Comparison of ENCODE assay signal across 33 mouse cellular contexts in genomic region chr13:54836351-54837030, GRCm38 (mm10). TPM values are rescaled to one million over a fixed set of nuclear protein-coding genes. Genes with fewer than 3 reads are reported as not detected.
A peak's percentile ranks its signal among the peaks of the same experiment; 100 is the strongest.
DNase-seq lines count a peak whose midpoint lies in the region; ATAC-seq and TF ChIP-seq lines count a peak whose summit lies in the region.
"Had no signal": no experiment of that assay in that cellular context is flagged by ENCODE, and none has a peak within 500 bp of the region (broad histone marks: within the 10 kb centered on the region; RNA-seq: fewer than 3 reads in every experiment).

No protein-coding gene starts in this region.

- no peaks in the 10 kb centered on the region for H3K36me3 ChIP-seq in forebrain, embryonic 13.5 days (ENCODE audit: poor library complexity, severe bottlenecking)
- H3K36me3 ChIP-seq in forebrain, embryonic 10.5 days (replicated peaks) = no peaks in the 10 kb centered on the region
- H3K36me3 ChIP-seq in hindbrain, postnatal 0 days (ENCODE audit: insufficient read depth, low read length) = no peaks in the 10 kb centered on the region
- H3K36me3 ChIP-seq in hindbrain, embryonic 13.5 days = no peaks in the 10 kb centered on the region
- H3K36me3 ChIP-seq: embryonic facial prominence, embryonic 10.5 days; embryonic facial prominence, embryonic 15.5 days; hindbrain, embryonic 10.5 days; kidney, embryonic 15.5 days; limb, embryonic 12.5 days; liver, embryonic 15.5 days; midbrain, embryonic 15.5 days; neural tube, embryonic 12.5 days had no signal

- DNase-seq in forebrain, embryonic 10.5 days (ENCODE audit: extremely low spot score, low spot score) = no peak
- peak; percentile 28 for DNase-seq in hindbrain, postnatal 0 days (ENCODE audit: low spot score)
- peak; percentile 40 for DNase-seq in brain, adult 2 months (ENCODE audit: low read depth, low spot score)
- DNase-seq in brain, embryonic 14.5 days (ENCODE audit: low read depth) = peak; percentile 59
- no peak for DNase-seq in kidney, postnatal 36 days
- DNase-seq: adrenal gland, adult 2 months; adrenal gland, postnatal 36 days; B cell, adult 2 months; gastrocnemius, postnatal 10 days; heart, postnatal 14 days; kidney, adult 18-20 months; kidney, postnatal 25 days; lung, postnatal 14 days; thymus, adult 2 months; thymus, postnatal 36 days had no signal

- TF ChIP-seq POLR2A in brain, embryonic 14.5 days (IDR thresholded peaks at IDR 0.05; ENCODE audit: borderline replicate concordance, extremely low read depth, insufficient read depth, insufficient read length, poor library complexity, severe bottlenecking) = no peak

- 76% methylated on average over 14 of the region's 14 CpGs for WGBS in forebrain, embryonic 13.5 days
- 86% methylated on average over 14 of the region's 14 CpGs for WGBS in forebrain, embryonic 10.5 days
- WGBS in hindbrain, postnatal 0 days = 67% methylated on average over 14 of the region's 14 CpGs
- 80% methylated on average over 14 of the region's 14 CpGs for WGBS in hindbrain, embryonic 13.5 days

- no peak overlapping the region for H3K4me2 ChIP-seq in forebrain, embryonic 13.5 days
- H3K4me2 ChIP-seq in hindbrain, postnatal 0 days (ENCODE audit: low read depth, low read length) = no peak overlapping the region
- H3K4me2 ChIP-seq in hindbrain, embryonic 13.5 days = no peak overlapping the region
- H3K4me2 ChIP-seq: embryonic facial prominence, embryonic 15.5 days; liver, embryonic 15.5 days; midbrain, embryonic 15.5 days had no signal

- H3K4me3 ChIP-seq in forebrain, embryonic 13.5 days = no peak overlapping the region
- no peak overlapping the region for H3K4me3 ChIP-seq in forebrain, embryonic 10.5 days
- H3K4me3 ChIP-seq in hindbrain, postnatal 0 days (ENCODE audit: low read length) = no peak overlapping the region
- H3K4me3 ChIP-seq in hindbrain, embryonic 13.5 days = no peak overlapping the region
- H3K4me3 ChIP-seq: embryonic facial prominence, embryonic 10.5 days; embryonic facial prominence, embryonic 15.5 days; hindbrain, embryonic 10.5 days; kidney, embryonic 15.5 days; limb, embryonic 12.5 days; liver, embryonic 15.5 days; midbrain, embryonic 15.5 days; myocyte; neural tube, embryonic 12.5 days had no signal

- ATAC-seq in forebrain, embryonic 13.5 days = no peak
- ATAC-seq in hindbrain, postnatal 0 days = peak; percentile 62; the same call in 1 of the 2 replicates
- ATAC-seq in hindbrain, embryonic 13.5 days (ENCODE audit: low FRiP score) = no peak
- ATAC-seq: activated CD4-positive, CD25-positive, alpha-beta regulatory T cell, adult 4 months; midbrain, embryonic 15.5 days had no signal

- no peak overlapping the region for H3K9ac ChIP-seq in forebrain, embryonic 13.5 days
- no peak overlapping the region for H3K9ac ChIP-seq in hindbrain, postnatal 0 days (replicated peaks; ENCODE audit: low read length)
- no peak overlapping the region for H3K9ac ChIP-seq in hindbrain, embryonic 13.5 days
- H3K9ac ChIP-seq: embryonic facial prominence, embryonic 15.5 days; kidney, embryonic 15.5 days; limb, embryonic 12.5 days; liver, embryonic 15.5 days; lung, embryonic 14.5 days; midbrain, embryonic 15.5 days had no signal

- peak overlapping the region; percentile 59 for H3K27ac ChIP-seq in forebrain, embryonic 13.5 days
- no peak overlapping the region for H3K27ac ChIP-seq in forebrain, embryonic 10.5 days
- H3K27ac ChIP-seq in hindbrain, postnatal 0 days = peak overlapping the region; percentile 64
- H3K27ac ChIP-seq in hindbrain, embryonic 13.5 days = no peak overlapping the region; the same call in 1 of the 2 replicates
- H3K27ac ChIP-seq: embryonic facial prominence, embryonic 10.5 days; embryonic facial prominence, embryonic 15.5 days; hindbrain, embryonic 10.5 days; kidney, embryonic 15.5 days; limb, embryonic 12.5 days; liver, embryonic 15.5 days; midbrain, embryonic 15.5 days had no signal

- no peaks in the 10 kb centered on the region for H3K27me3 ChIP-seq in forebrain, embryonic 13.5 days
- H3K27me3 ChIP-seq in forebrain, embryonic 10.5 days (ENCODE audit: poor library complexity, severe bottlenecking) = peaks cover 11% of the 10 kb centered on the region
- no peaks in the 10 kb centered on the region for H3K27me3 ChIP-seq in hindbrain, postnatal 0 days (ENCODE audit: insufficient read depth, low read length)
- no peaks in the 10 kb centered on the region for H3K27me3 ChIP-seq in hindbrain, embryonic 13.5 days
- H3K27me3 ChIP-seq: embryonic facial prominence, embryonic 15.5 days; midbrain, embryonic 15.5 days; neural tube, embryonic 12.5 days had no signal

- no peaks in the 10 kb centered on the region for H3K9me3 ChIP-seq in forebrain, embryonic 13.5 days (replicated peaks)
- H3K9me3 ChIP-seq in forebrain, embryonic 10.5 days = no peaks in the 10 kb centered on the region
- no peaks in the 10 kb centered on the region for H3K9me3 ChIP-seq in hindbrain, postnatal 0 days (ENCODE audit: low read length)
- 0 out of 2 replicates have a peak, but pooled peaks cover under 1% of the 10 kb centered on the region for H3K9me3 ChIP-seq in hindbrain, embryonic 13.5 days
- H3K9me3 ChIP-seq: embryonic facial prominence, embryonic 10.5 days; embryonic facial prominence, embryonic 15.5 days; hindbrain, embryonic 10.5 days; kidney, embryonic 15.5 days; limb, embryonic 12.5 days; liver, embryonic 15.5 days; midbrain, embryonic 15.5 days; neural tube, embryonic 12.5 days had no signal

- H3K4me1 ChIP-seq in forebrain, embryonic 13.5 days = peaks cover 23% of the 10 kb centered on the region
- peaks cover 13% of the 10 kb centered on the region for H3K4me1 ChIP-seq in forebrain, embryonic 10.5 days
- peaks cover 14% of the 10 kb centered on the region for H3K4me1 ChIP-seq in hindbrain, postnatal 0 days (ENCODE audit: insufficient read depth, low read length)
- peaks cover 31% of the 10 kb centered on the region for H3K4me1 ChIP-seq in hindbrain, embryonic 13.5 days (replicated peaks)
- H3K4me1 ChIP-seq: liver, embryonic 15.5 days had no signal

- no peak for TF ChIP-seq CTCF in hindbrain, postnatal 0 days (IDR thresholded peaks at IDR 0.05; ENCODE audit: low read depth)
- TF ChIP-seq CTCF in brain, embryonic 14.5 days (IDR thresholded peaks at IDR 0.05; ENCODE audit: borderline replicate concordance, extremely low read depth, insufficient read depth, insufficient read length) = no peak

RNA-seq across cellular contexts. Expression of gene Tspan17, which starts 47.3 kb away (rescaled TPM):
- polyA plus RNA-seq in forebrain, embryonic 13.5 days (2015; fragmentation: Nextera tagmentation; extraction: Ambion mirVana) = 11.9 and 15.0 TPM in 2 replicates
- 7.9 and 9.5 TPM in 2 replicates for polyA plus RNA-seq in forebrain, embryonic 10.5 days (2016; fragmentation: Nextera tagmentation; extraction: Ambion mirVana)
- total RNA-seq in hindbrain, postnatal 0 days (2014; rRNA removed) = 53.2 and 60.5 TPM in 2 replicates
- 143 and 153 TPM in 2 replicates for polyA plus RNA-seq in hindbrain, postnatal 0 days (2015; fragmentation: Nextera tagmentation; extraction: Ambion mirVana)
- 50.4 and 54.0 TPM in 2 replicates for polyA plus RNA-seq in hindbrain, embryonic 13.5 days (2015; fragmentation: Nextera tagmentation; extraction: Ambion mirVana)
- 14.4 and 23.1 TPM in 2 replicates for polyA plus RNA-seq in brain, embryonic 14.5 days (2012; rRNA removed)

RNA-seq across cellular contexts. Expression of gene Eif4e1b, which starts 52.7 kb away (rescaled TPM):
- not detected in 2 replicates for polyA plus RNA-seq in forebrain, embryonic 13.5 days (2015; fragmentation: Nextera tagmentation; extraction: Ambion mirVana)
- polyA plus RNA-seq in forebrain, embryonic 10.5 days (2016; fragmentation: Nextera tagmentation; extraction: Ambion mirVana) = not detected in 2 replicates
- total RNA-seq in hindbrain, postnatal 0 days (2014; rRNA removed) = not detected in 2 replicates
- polyA plus RNA-seq in hindbrain, postnatal 0 days (2015; fragmentation: Nextera tagmentation; extraction: Ambion mirVana) = not detected in 2 replicates
- polyA plus RNA-seq in hindbrain, embryonic 13.5 days (2015; fragmentation: Nextera tagmentation; extraction: Ambion mirVana) = not detected in 2 replicates
- not detected in 2 replicates for polyA plus RNA-seq in brain, embryonic 14.5 days (2012; rRNA removed)
- total RNA-seq: adrenal gland, adult 2 months; adrenal gland, postnatal 36 days; gastrocnemius, postnatal 10 days; heart, postnatal 14 days; layer of hippocampus, postnatal 36 days; liver, adult 2 months had no signal
- polyA plus RNA-seq: activated CD4-positive, CD25-positive, alpha-beta regulatory T cell, adult 4 months; adrenal gland, adult 2 months; embryonic facial prominence, embryonic 10.5 days; embryonic facial prominence, embryonic 15.5 days; gonadal fat pad, adult 2 months; heart, embryonic 14.5 days; hindbrain, embryonic 10.5 days; intestine, embryonic 14.5 days; kidney, embryonic 15.5 days; limb, embryonic 12.5 days; liver, adult 2 months; liver, embryonic 15.5 days; lung, embryonic 14.5 days; midbrain, embryonic 15.5 days; myocyte; neural tube, embryonic 12.5 days; thymus, adult 2 months had no signal

Comparison
In these comparisons a context has a peak if more than half of its experiments do, and no peak if none do; other contexts are left out.
1. H3K27ac ChIP-seq: peak in forebrain, embryonic 13.5 days (single experiment) and hindbrain, postnatal 0 days (single experiment); none in forebrain, embryonic 10.5 days (single experiment) and hindbrain, embryonic 13.5 days (single experiment).
2. DNase-seq: peak in hindbrain, postnatal 0 days (single experiment), brain, adult 2 months (single experiment) and brain, embryonic 14.5 days (single experiment); none in forebrain, embryonic 10.5 days (single experiment) and kidney, postnatal 36 days (0 of 2).